Mouse (Mus musculus) CH12.LX (cell line): Measurements from ENCODE around the gene Tcte1.

ENCODE experiments used
- CTCF ChIP-seq, 2 experiments: IDR thresholded peaks in 1 of 2; conservative IDR thresholded peaks in 1 of 2; 2 replicates each; pipeline ENCODE4 v1.5.1; 2011 to 2012; ENCODE audit warnings: low read depth in 2 of 2, low read length in 2 of 2, improper control_type of control experiment in 1 of 2, inconsistent platforms in 1 of 2, mild to moderate bottlenecking in 1 of 2, moderate library complexity in 1 of 2
- MXI1 ChIP-seq: IDR thresholded peaks from 2 replicates; pipeline ENCODE4 v1.6.1; 2011; ENCODE audit warnings: mild to moderate bottlenecking, low read depth, low read length, improper control_type of control experiment
- MYC ChIP-seq: IDR thresholded peaks from 2 replicates; pipeline ENCODE4 v1.6.1; 2011; ENCODE audit warnings: low read depth, mild to moderate bottlenecking, improper control_type of control experiment, low read length
- POLR2A ChIP-seq: IDR thresholded peaks from 2 replicates; pipeline ENCODE4 v1.6.1; 2011; ENCODE audit warnings: low read depth, mild to moderate bottlenecking, improper control_type of control experiment, low read length
- POLR2AphosphoS2 ChIP-seq: IDR thresholded peaks from 2 replicates; pipeline ENCODE4 v1.6.1; 2011; ENCODE audit warnings: low read depth, low read length, improper control_type of control experiment

- TF ChIP-seq MXI1 = no peak
- no peak for TF ChIP-seq CTCF (conservative IDR thresholded peaks at IDR 0.05 in 1 of 2, IDR thresholded peaks at IDR 0.05 in 1 of 2; ENCODE audit: low read depth in 2 of 2, low read length in 2 of 2)
- TF ChIP-seq POLR2A = no peak
- no peak for TF ChIP-seq MYC
- no peak for TF ChIP-seq POLR2AphosphoS2
These were observed 15.2 kb downstream of the Tcte1 start for GRCm38 (mm10) chr17:45538394-45538793.
